Mouse (Mus musculus) E14TG2a.4 (cell line): ENCODE measurements around the gene Ppl.

Experiments used
- CTCF ChIP-seq: conservative IDR thresholded peaks from 2 replicates; pipeline ENCODE4 v1.5.1; 2014; ENCODE audit warnings: low read length
- NANOG ChIP-seq: IDR thresholded peaks from 2 replicates; pipeline ENCODE4 v1.6.1; 2014; ENCODE audit warnings: borderline replicate concordance, low read length, mixed read lengths

DNA sequence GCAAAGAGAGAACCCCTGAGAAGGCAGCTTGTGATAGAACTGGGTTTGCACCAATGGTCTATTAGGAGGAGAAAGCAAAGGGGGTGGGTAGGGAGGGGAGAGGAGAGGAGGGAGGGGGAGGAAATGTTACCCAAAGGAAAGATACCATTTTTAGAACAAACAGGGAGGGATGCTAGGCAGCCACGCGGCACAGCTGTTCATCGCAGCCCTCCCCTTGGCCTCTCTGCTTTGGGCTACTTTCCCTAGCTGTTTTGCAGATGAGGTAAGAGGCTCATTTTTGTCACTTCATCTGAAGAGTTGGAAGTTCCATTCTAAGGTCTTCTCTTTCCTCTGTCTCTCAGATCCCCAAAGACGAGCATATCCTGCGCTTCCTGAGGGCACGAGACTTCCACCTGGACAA is 40.4 kb upstream of the Ppl start:
- TF ChIP-seq CTCF (no peak), NANOG (no peak)
